Mouse (Mus musculus) testis, adult 2 months (tissue): ENCODE measurements around the gene Spry1. TPM values are rescaled to one million over a fixed set of nuclear protein-coding genes. Genes with fewer than 3 reads are reported as not detected.

ENCODE experiments used
- H3K27ac ChIP-seq: fragments of 200-500 bp; 2 replicates; pipeline ENCODE4 v1.5.1; 2012; ENCODE audit warnings: low read depth, low read length; ENCODE audit not compliant: control insufficient read depth, insufficient read depth
- H3K27me3 ChIP-seq: fragments of 200-500 bp; 2 replicates; pipeline ENCODE4 v1.6.1; 2012; ENCODE audit warnings: mild to moderate bottlenecking, low read length, moderate library complexity; ENCODE audit not compliant: control insufficient read depth, insufficient read depth
- H3K36me3 ChIP-seq: fragments of 200-500 bp; 2 replicates; pipeline ENCODE4 v1.6.1; 2012; ENCODE audit warnings: mild to moderate bottlenecking, low read length; ENCODE audit not compliant: control insufficient read depth, insufficient read depth
- H3K4me1 ChIP-seq: fragments of 200-500 bp; 2 replicates; pipeline ENCODE4 v1.6.1; 2012; ENCODE audit warnings: low read length; ENCODE audit not compliant: control insufficient read depth, insufficient read depth
- H3K4me3 ChIP-seq: fragments of 200-500 bp; 2 replicates; pipeline ENCODE4 v1.5.1; 2012; ENCODE audit warnings: low read depth, mild to moderate bottlenecking, low read length, moderate library complexity, mixed read lengths; ENCODE audit not compliant: control insufficient read depth
- CTCF ChIP-seq: fragments of 200-500 bp; IDR thresholded peaks from 2 replicates; pipeline ENCODE4 v1.5.1; 2012; ENCODE audit warnings: low read depth, mild to moderate bottlenecking, inconsistent platforms, low read length, moderate library complexity; ENCODE audit not compliant: control insufficient read depth, insufficient read depth, insufficient replicate concordance
- POLR2A ChIP-seq: fragments of 200-500 bp; IDR thresholded peaks from 2 replicates; pipeline ENCODE4 v1.6.1; 2012; ENCODE audit warnings: low read depth, mild to moderate bottlenecking, inconsistent platforms, low read length, moderate library complexity; ENCODE audit not compliant: control insufficient read depth
- polyA plus RNA-seq: library from polyadenylated mRNA; depleted of rRNA; stranded (reverse); fragments of >200 nt; gene quantifications from 2 replicates; pipeline ENCODE4 v1.2.3, GENCODE M21; 2012

Spry1 gene
- polyA plus RNA-seq, 1 experiment, result 4.6 TPM

- H3K27ac ChIP-seq, result no peak overlapping the region
Observed at GRCm38 (mm10) chr3:37653935-37654729, 14.4 kb downstream of the Spry1 start.

GRCm38 (mm10) chr3:37654787-37655186 lies 15.0 kb downstream of the Spry1 start:
- Histone ChIP-seq H3K4me3 (no peak overlapping the region), H3K27me3 (no peaks in the 10 kb centered on the region), H3K36me3 (no peaks in the 10 kb centered on the region), H3K4me1 (peaks cover 12% of the 10 kb centered on the region), H3K27ac (no peak overlapping the region)
- no peak for TF ChIP-seq CTCF
- TF ChIP-seq POLR2A, result no peak

More at GRCm38 (mm10) chr3:37653935-37654729, 14.4 kb downstream of the Spry1 start:
- no peak for TF ChIP-seq CTCF
- TF ChIP-seq POLR2A, result no peak
- H3K27me3 ChIP-seq, result no peaks in the 10 kb centered on the region
- H3K36me3 ChIP-seq, result no peaks in the 10 kb centered on the region
- no peak overlapping the region for H3K4me3 ChIP-seq
- H3K4me1 ChIP-seq, result peaks cover 12% of the 10 kb centered on the region

GRCm38 (mm10) chr3:37655933-37656633 lies 16.3 kb downstream of the Spry1 start:
- no peak for TF ChIP-seq POLR2A
- TF ChIP-seq CTCF, result no peak
- no peaks in the 10 kb centered on the region for H3K27me3 ChIP-seq
- peak overlapping the region; percentile 62 for H3K4me3 ChIP-seq

GRCm38 (mm10) chr3:37657009-37657408 lies 17.3 kb downstream of the Spry1 start:
- Histone ChIP-seq H3K4me3 (no peak overlapping the region), H3K4me1 (peaks cover 12% of the 10 kb centered on the region), H3K27me3 (no peaks in the 10 kb centered on the region), H3K27ac (no peak overlapping the region), H3K36me3 (no peaks in the 10 kb centered on the region)
- TF ChIP-seq CTCF, result no peak
- TF ChIP-seq POLR2A, result no peak

More at GRCm38 (mm10) chr3:37655933-37656633, 16.3 kb downstream of the Spry1 start:
- Histone ChIP-seq H3K4me1 (peaks cover 12% of the 10 kb centered on the region), H3K36me3 (no peaks in the 10 kb centered on the region), H3K27ac (no peak overlapping the region)

- Histone ChIP-seq H3K27ac (no peak overlapping the region), H3K4me3 (no peak overlapping the region), H3K4me1 (peaks cover 12% of the 10 kb centered on the region), H3K36me3 (no peaks in the 10 kb centered on the region), H3K27me3 (no peaks in the 10 kb centered on the region)
- TF ChIP-seq CTCF (no peak), POLR2A (no peak)
Observed at GRCm38 (mm10) chr3:37658155-37658554, 18.4 kb downstream of the Spry1 start.

- TF ChIP-seq POLR2A (no peak), CTCF (no peak)
- Histone ChIP-seq H3K4me1 (peaks cover 10% of the 10 kb centered on the region), H3K27me3 (no peaks in the 10 kb centered on the region), H3K27ac (no peak overlapping the region), H3K36me3 (no peaks in the 10 kb centered on the region), H3K4me3 (no peak overlapping the region)
Observed at GRCm38 (mm10) chr3:37659621-37660020, 19.9 kb downstream of the Spry1 start.

- H3K4me1 ChIP-seq, result peaks cover 6% of the 10 kb centered on the region
- no peak overlapping the region for H3K4me3 ChIP-seq
- TF ChIP-seq CTCF (no peak), POLR2A (no peak)
- H3K27me3 ChIP-seq, result no peaks in the 10 kb centered on the region
- no peaks in the 10 kb centered on the region for H3K36me3 ChIP-seq
- H3K27ac ChIP-seq, result no peak overlapping the region
Observed at GRCm38 (mm10) chr3:37666291-37667118, 26.8 kb downstream of the Spry1 start.
